Mouse (Mus musculus): Measurements from ENCODE around the gene Pkm.

- TF ChIP-seq CTCF (IDR thresholded peaks at IDR 0.05) (no peak), EP300 (IDR thresholded peaks at IDR 0.05) (no peak)
Measured at GRCm38 (mm10) chr9:59701094-59701493, 44.9 kb downstream of the Pkm start.

All from lung, postnatal 0 days (tissue).